Mouse (Mus musculus) heart, adult 2 months (tissue): ENCODE results near the gene Cybc1. TPM values are rescaled to one million over a fixed set of nuclear protein-coding genes. Genes with fewer than 3 reads are reported as not detected.
A peak's percentile ranks its signal among the peaks of the same experiment; 100 is the strongest.

Experiments
- DNase-seq, 2 experiments: peaks; one replicate each; pipeline ENCODE4 v3.0.0; 2021
- H3K27ac ChIP-seq: fragments of 200-600 bp; 2 replicates; pipeline ENCODE4 v1.8.1; 2022
- H3K27me3 ChIP-seq: fragments of 200-500 bp; 2 replicates; pipeline ENCODE4 v1.6.1; 2012; ENCODE audit warnings: mild to moderate bottlenecking, low read length, inconsistent platforms, mixed read lengths; ENCODE audit not compliant: control insufficient read depth, insufficient read depth
- H3K36me3 ChIP-seq: fragments of 200-500 bp; 2 replicates; pipeline ENCODE4 v1.6.1; 2012; ENCODE audit warnings: low read length, inconsistent platforms; ENCODE audit not compliant: control insufficient read depth, insufficient read depth
- H3K4me1 ChIP-seq: fragments of 200-500 bp; 2 replicates; pipeline ENCODE4 v1.6.1; 2011; ENCODE audit warnings: low read length; ENCODE audit not compliant: control insufficient read depth, insufficient read depth
- H3K4me3 ChIP-seq: fragments of 200-600 bp; 2 replicates; pipeline ENCODE4 v1.8.1; 2022
- H3K79me2 ChIP-seq: fragments of 200-500 bp; replicated peaks from 2 replicates; pipeline ENCODE4 v1.6.1; 2012; ENCODE audit warnings: mild to moderate bottlenecking, inconsistent platforms, low read length, moderate library complexity, mixed read lengths; ENCODE audit not compliant: control insufficient read depth, insufficient read depth
- H3K9ac ChIP-seq: fragments of 200-500 bp; 2 replicates; pipeline ENCODE4 v1.6.1; 2012; ENCODE audit warnings: low read depth, mild to moderate bottlenecking, control low read depth, inconsistent platforms, low read length, mixed read lengths
- CTCF ChIP-seq: fragments of 200-600 bp; IDR thresholded peaks from 2 replicates; pipeline ENCODE4 v1.8.1; 2022; ENCODE audit warnings: antibody characterized with exemption, mild to moderate bottlenecking, moderate library complexity
- EP300 ChIP-seq: fragments of 200-500 bp; IDR thresholded peaks from 2 replicates; pipeline ENCODE4 v1.6.1; 2011; ENCODE audit warnings: low read depth, low read length, control low read depth; ENCODE audit not compliant: insufficient read depth
- POLR2A ChIP-seq: fragments of 200-500 bp; IDR thresholded peaks from 2 replicates; pipeline ENCODE4 v1.6.1; 2011; ENCODE audit warnings: mild to moderate bottlenecking, low read depth, low read length, control low read depth; ENCODE audit not compliant: insufficient read depth
- whole genome bisulfite sequencing: fragments of 180-500 bp; shearing (Covaris S2); methylation state at CpG from one replicate; pipeline ENCODE4 v1.1.7; 2018; 5-methylcytosine and 5-hydroxymethylcytosine counted together
- intact Hi-C: fragments of 180-260 bp; cut with DNase I; formaldehyde crosslinking; loops from one replicate; pipeline ENCODE4 v1.15.1; 2025
- long read RNA-seq: library from polyadenylated mRNA; stranded (forward); transcript quantifications from one replicate; pipeline ENCODE4 v2.0.0, GENCODE M21; 2021
- polyA plus RNA-seq: library from polyadenylated mRNA; depleted of rRNA; stranded (reverse); fragments of >200 nt; gene quantifications from 2 replicates; pipeline ENCODE4 v1.2.3, GENCODE M21; 2012; rRNA removed
- total RNA-seq, 2 experiments: library from RNA; stranded (reverse); gene quantifications; 2 replicates each; pipeline ENCODE4 v1.2.3; 2021

The Cybc1 gene
- 1 to 10 TPM; 7.6 TPM for total RNA-seq
- polyA plus RNA-seq, result 10.4 and 15.2 TPM in 2 replicates
- long read RNA-seq, partial matches to known transcripts, result 0 of 4 reads
- long read RNA-seq, other reads (novel, unspliced or antisense), result 1 of 4 reads

DNA sequence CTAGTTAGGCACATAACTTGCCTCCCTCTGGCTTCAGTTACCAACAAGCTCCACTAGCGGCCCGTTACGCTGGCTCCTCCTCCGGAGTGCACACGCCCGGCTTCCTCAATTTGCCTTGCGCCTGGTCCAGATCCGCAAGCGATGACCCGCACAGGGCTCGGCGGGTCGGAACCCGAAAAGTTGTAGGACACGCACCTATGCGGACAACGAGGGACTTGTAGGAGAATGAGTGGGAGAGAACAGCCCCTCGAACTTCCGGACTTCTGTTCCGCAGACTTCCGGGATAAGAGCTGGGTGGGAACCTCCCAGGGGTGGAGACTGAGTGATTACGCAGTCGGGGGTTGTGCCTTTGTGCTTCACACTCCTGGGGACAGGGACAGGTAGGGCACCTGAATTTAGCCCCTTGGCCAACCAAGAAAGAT, at the start of gene Cybc1:
TSS of gene Cybc1 (minus strand) at position 305 of the 422 bp plus-strand sequence.
- Histone ChIP-seq H3K36me3 (no peaks in the 10 kb centered on the region), H3K27me3 (no peaks in the 10 kb centered on the region), H3K4me3 (peak within 1 kb of the TSS; percentile 54), H3K4me1 (peaks cover 3% of the 10 kb centered on the region), H3K79me2 (no peaks in the 10 kb centered on the region), H3K27ac (peak within 1 kb of the TSS; percentile 90), H3K9ac (peak within 1 kb of the TSS; percentile 85)
- intact Hi-C loops, result no loop called here
- TF ChIP-seq EP300 (peak; percentile 67; the same call in 1 of the 2 replicates), CTCF (peak; percentile 53), POLR2A (peak; percentile 74)
- WGBS, result under 1% methylated on average over 23 of the region's 23 CpGs
- DNase-seq, result peak; percentile 84 to 88

DNA sequence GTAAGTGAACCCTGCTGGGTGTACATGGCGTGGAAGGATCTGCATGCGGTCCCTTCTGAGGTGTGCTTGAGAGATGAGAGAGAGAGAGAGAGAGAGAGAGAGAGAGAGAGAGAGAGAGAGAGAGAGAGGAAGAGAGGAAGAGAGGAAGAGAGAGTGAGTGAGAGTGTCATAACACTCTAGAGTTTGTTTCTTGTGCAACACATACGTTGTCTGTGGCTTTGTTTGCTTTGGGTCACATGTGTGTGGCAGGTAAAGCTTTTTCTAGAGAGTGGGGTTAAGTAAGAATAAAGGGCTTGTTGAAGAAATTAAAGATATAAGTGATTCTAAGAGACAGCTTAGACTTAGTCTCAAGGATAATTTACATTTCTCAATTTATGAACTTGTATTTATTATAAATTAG, 48.9 kb upstream of the Cybc1 start:
- 84% methylated on average over 3 of the region's 3 CpGs for whole genome bisulfite sequencing
- intact Hi-C loops, result no loop called here

GRCm38 (mm10) chr11:121277516-121277915, 48.4 kb upstream of the Cybc1 start:
- Histone ChIP-seq H3K27ac (no peak overlapping the region), H3K4me1 (peaks cover 7% of the 10 kb centered on the region), H3K27me3 (no peaks in the 10 kb centered on the region), H3K9ac (no peak overlapping the region), H3K79me2 (peaks cover 7% of the 10 kb centered on the region), H3K4me3 (no peak overlapping the region), H3K36me3 (no peaks in the 10 kb centered on the region; the same call in 1 of the 2 replicates)
- no peak for TF ChIP-seq CTCF
- no peak for TF ChIP-seq EP300
- TF ChIP-seq POLR2A, result no peak
- intact Hi-C loops, result no loop called here
- WGBS, result 68% methylated on average over 8 of the region's 8 CpGs
- no peak for DNase-seq

More for the DNA sequence above, 48.9 kb upstream of the Cybc1 start:
- Histone ChIP-seq H3K4me3 (no peak overlapping the region), H3K79me2 (peaks cover 7% of the 10 kb centered on the region), H3K27ac (no peak overlapping the region), H3K36me3 (no peaks in the 10 kb centered on the region; the same call in 1 of the 2 replicates), H3K4me1 (peaks cover 11% of the 10 kb centered on the region), H3K27me3 (no peaks in the 10 kb centered on the region), H3K9ac (no peak overlapping the region)
- TF ChIP-seq POLR2A (no peak), CTCF (no peak), EP300 (no peak)
- DNase-seq, result no peak

DNA sequence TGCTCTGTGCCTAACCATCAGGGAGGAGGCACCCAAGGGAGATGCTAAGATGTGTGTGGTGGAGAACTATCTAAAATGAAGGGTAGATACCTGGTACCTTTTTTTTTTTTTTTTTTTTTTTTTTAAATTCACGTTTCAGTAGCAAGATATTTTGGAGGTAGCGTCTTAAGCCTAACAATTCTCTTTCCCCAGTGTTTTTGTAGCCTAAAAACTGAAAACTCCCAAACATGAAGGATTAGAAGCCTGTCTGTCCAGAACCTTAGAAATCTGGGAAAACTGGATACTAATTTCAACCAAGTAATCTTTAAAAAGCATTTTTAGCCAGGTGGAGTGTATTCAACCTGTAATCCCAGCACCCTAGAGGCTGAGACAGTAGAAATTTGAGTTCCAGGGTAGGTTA, 32.0 kb upstream of the Cybc1 start:
- peak overlapping the region; percentile 91 for H3K4me3 ChIP-seq
- H3K4me1 ChIP-seq, result peaks cover 5% of the 10 kb centered on the region
- H3K36me3 ChIP-seq, result peaks cover 7% of the 10 kb centered on the region; the same call in 1 of the 2 replicates
- H3K9ac ChIP-seq, result peak overlapping the region; percentile 97; the same call in 1 of the 2 replicates
- no peaks in the 10 kb centered on the region for H3K27me3 ChIP-seq
- TF ChIP-seq POLR2A (no peak), EP300 (no peak), CTCF (no peak)
- DNase-seq, result no peak
- intact Hi-C loops, result loop anchor here (10.0 kb wide), 1 partner anchor 424 kb away; no protein-coding TSS in a partner anchor
- H3K27ac ChIP-seq, result no peak overlapping the region; the same call in 1 of the 2 replicates
- peaks cover 9% of the 10 kb centered on the region for H3K79me2 ChIP-seq
- WGBS, result 45% methylated on average over 2 of the region's 2 CpGs

GRCm38 (mm10) chr11:121260211-121260906, 31.2 kb upstream of the Cybc1 start:
- under 1% methylated on average over 59 of the region's 60 CpGs for WGBS
- intact Hi-C loops, result loop anchor here (10.0 kb wide), 1 partner anchor 424 kb away; no protein-coding TSS in a partner anchor
- Histone ChIP-seq H3K9ac (peak overlapping the region; percentile 97), H3K27ac (peak overlapping the region; percentile 67), H3K4me1 (peaks cover 5% of the 10 kb centered on the region), H3K27me3 (no peaks in the 10 kb centered on the region), H3K4me3 (peak overlapping the region; percentile 91), H3K36me3 (peaks cover 7% of the 10 kb centered on the region; the same call in 1 of the 2 replicates), H3K79me2 (peaks cover 9% of the 10 kb centered on the region)
- peak; percentile 46 to 60 for DNase-seq
- no peak for TF ChIP-seq EP300
- no peak for TF ChIP-seq POLR2A
- TF ChIP-seq CTCF, result no peak
